Mouse (Mus musculus): ENCODE measurements around the gene Thumpd3. TPM values are rescaled to one million over a fixed set of nuclear protein-coding genes. Genes with fewer than 3 reads are reported as not detected.

Gene Thumpd3
- total and polyA plus RNA-seq, 2 experiments from 2014 or later = 22.6 to 28.8 TPM

- 10% methylated on average over 5 of the region's 5 CpGs for WGBS
- ATAC-seq (ENCODE audit: insufficient read depth, low read depth) (peak; percentile 73), DNase-seq (ENCODE audit: low spot score) (peak; percentile 60)
- TF ChIP-seq EP300 (IDR thresholded peaks at IDR 0.05; ENCODE audit: low read depth) (no peak), CTCF (IDR thresholded peaks at IDR 0.05; ENCODE audit: low read depth) (no peak)
- peak overlapping the region; percentile 63 for H3K27ac ChIP-seq (ENCODE audit: low read depth)
- H3K4me2 ChIP-seq (ENCODE audit: low read depth, low read length) = peak overlapping the region; percentile 14; the same call in 1 of the 2 replicates
- no peaks in the 10 kb centered on the region; the same call in 1 of the 2 replicates for H3K36me3 ChIP-seq (replicated peaks; ENCODE audit: control insufficient read depth, insufficient read depth, low read length)
- peaks cover 25% of the 10 kb centered on the region for H3K4me1 ChIP-seq (ENCODE audit: control insufficient read depth, insufficient read depth)
- no peaks in the 10 kb centered on the region for H3K27me3 ChIP-seq (ENCODE audit: control insufficient read depth, insufficient read depth, low read length)
- H3K9ac ChIP-seq (replicated peaks; ENCODE audit: low read depth, low read length) = 0 out of 2 replicates have a peak overlapping the region, but pooled peaks have one; percentile 1
- no peak overlapping the region for H3K4me3 ChIP-seq (ENCODE audit: low read depth, low read length)
- H3K9me3 ChIP-seq (replicated peaks; ENCODE audit: control insufficient read depth, low read length) = no peaks in the 10 kb centered on the region
Observed at GRCm38 (mm10) chr6:113099640-113100289, 53.7 kb downstream of the Thumpd3 start.

DNA sequence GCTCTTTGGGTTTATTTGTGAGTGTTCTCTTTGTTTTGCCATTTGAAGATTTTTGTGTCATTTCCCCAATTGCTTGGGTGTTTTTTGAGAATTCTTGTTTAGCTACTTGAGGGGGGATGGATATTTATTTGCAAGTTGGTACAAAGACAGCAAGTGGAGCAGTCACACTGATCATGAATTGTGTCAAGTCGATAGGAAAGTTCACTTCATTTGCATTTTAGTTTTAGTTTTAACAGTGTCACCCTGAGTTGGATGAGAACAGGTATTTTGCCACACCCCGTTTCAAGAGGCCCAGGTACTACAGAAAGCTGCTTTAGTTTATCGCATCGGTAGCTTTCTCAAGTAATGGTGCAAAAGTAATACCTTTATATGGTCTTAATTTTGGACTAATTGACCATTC lies 56.5 kb downstream of the Thumpd3 start:
- DNase-seq (ENCODE audit: low spot score) = no peak
- WGBS = 85% methylated on average over 4 of the region's 4 CpGs

GRCm38 (mm10) chr6:113103765-113104164 lies 57.7 kb downstream of the Thumpd3 start:
- ATAC-seq (ENCODE audit: insufficient read depth, low read depth) (peak; percentile 62; the same call in 1 of the 2 replicates), DNase-seq (ENCODE audit: low spot score) (peak; percentile 19)
- no peaks in the 10 kb centered on the region for H3K9me3 ChIP-seq (replicated peaks; ENCODE audit: control insufficient read depth, low read length)
- no peak overlapping the region for H3K4me3 ChIP-seq (ENCODE audit: low read depth, low read length)
- no peaks in the 10 kb centered on the region for H3K27me3 ChIP-seq (ENCODE audit: control insufficient read depth, insufficient read depth, low read length)
- peaks cover 3% of the 10 kb centered on the region; the same call in 1 of the 2 replicates for H3K36me3 ChIP-seq (replicated peaks; ENCODE audit: control insufficient read depth, insufficient read depth, low read length)
- no peak overlapping the region for H3K27ac ChIP-seq (ENCODE audit: low read depth)
- TF ChIP-seq CTCF (IDR thresholded peaks at IDR 0.05; ENCODE audit: low read depth) = peak; percentile 56
- no peak for TF ChIP-seq EP300 (IDR thresholded peaks at IDR 0.05; ENCODE audit: low read depth)
- peaks cover 17% of the 10 kb centered on the region for H3K4me1 ChIP-seq (ENCODE audit: control insufficient read depth, insufficient read depth)
- H3K9ac ChIP-seq (replicated peaks; ENCODE audit: low read depth, low read length) = no peak overlapping the region
- no peak overlapping the region for H3K4me2 ChIP-seq (ENCODE audit: low read depth, low read length)

More for the DNA sequence above, 56.5 kb downstream of the Thumpd3 start:
- Histone ChIP-seq H3K36me3 (replicated peaks; ENCODE audit: control insufficient read depth, insufficient read depth, low read length) (no peaks in the 10 kb centered on the region; the same call in 1 of the 2 replicates), H3K9ac (replicated peaks; ENCODE audit: low read depth, low read length) (no peak overlapping the region), H3K9me3 (replicated peaks; ENCODE audit: control insufficient read depth, low read length) (no peaks in the 10 kb centered on the region), H3K4me2 (ENCODE audit: low read depth, low read length) (no peak overlapping the region), H3K4me1 (ENCODE audit: control insufficient read depth, insufficient read depth) (peaks cover 17% of the 10 kb centered on the region), H3K27me3 (ENCODE audit: control insufficient read depth, insufficient read depth, low read length) (no peaks in the 10 kb centered on the region), H3K27ac (ENCODE audit: low read depth) (no peak overlapping the region), H3K4me3 (ENCODE audit: low read depth, low read length) (no peak overlapping the region)
- no peak for ATAC-seq (ENCODE audit: insufficient read depth, low read depth)
- TF ChIP-seq EP300 (IDR thresholded peaks at IDR 0.05; ENCODE audit: low read depth) (no peak), CTCF (IDR thresholded peaks at IDR 0.05; ENCODE audit: low read depth) (no peak)

GRCm38 (mm10) chr6:113109378-113109777 lies 63.4 kb downstream of the Thumpd3 start:
- no peak overlapping the region for H3K27ac ChIP-seq (ENCODE audit: low read depth)
- 87% methylated on average over 3 of the region's 3 CpGs for WGBS
- no peaks in the 10 kb centered on the region for H3K9me3 ChIP-seq (replicated peaks; ENCODE audit: control insufficient read depth, low read length)
- ATAC-seq (ENCODE audit: insufficient read depth, low read depth) (no peak), DNase-seq (ENCODE audit: low spot score) (no peak)
- H3K27me3 ChIP-seq (ENCODE audit: control insufficient read depth, insufficient read depth, low read length) = no peaks in the 10 kb centered on the region
- peaks cover 44% of the 10 kb centered on the region for H3K36me3 ChIP-seq (replicated peaks; ENCODE audit: control insufficient read depth, insufficient read depth, low read length)
- no peaks in the 10 kb centered on the region for H3K4me1 ChIP-seq (ENCODE audit: control insufficient read depth, insufficient read depth)
- TF ChIP-seq EP300 (IDR thresholded peaks at IDR 0.05; ENCODE audit: low read depth) (no peak), CTCF (IDR thresholded peaks at IDR 0.05; ENCODE audit: low read depth) (no peak)
- H3K9ac ChIP-seq (replicated peaks; ENCODE audit: low read depth, low read length) = no peak overlapping the region
- no peak overlapping the region for H3K4me2 ChIP-seq (ENCODE audit: low read depth, low read length)
- no peak overlapping the region for H3K4me3 ChIP-seq (ENCODE audit: low read depth, low read length)

DNA sequence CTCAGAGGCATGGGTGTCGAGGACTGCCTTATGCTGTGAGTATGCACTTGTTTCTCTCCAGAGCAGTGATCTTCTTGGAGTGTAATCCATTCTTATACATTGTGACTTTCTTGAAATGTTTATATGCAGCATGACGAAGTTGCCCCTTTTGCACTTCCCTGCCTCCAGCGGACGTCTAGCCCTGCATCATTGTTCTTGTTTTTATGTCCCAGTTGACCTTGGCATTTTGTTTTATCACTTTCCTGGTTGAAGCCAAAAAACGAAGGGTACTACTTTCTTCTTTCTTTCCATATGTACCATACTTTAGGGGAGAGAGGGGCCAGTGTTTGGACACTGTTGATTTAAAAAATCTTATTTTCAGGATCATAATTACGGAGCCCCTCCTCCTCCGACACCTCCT lies 63.9 kb downstream of the Thumpd3 start:
- peaks cover 50% of the 10 kb centered on the region for H3K36me3 ChIP-seq (replicated peaks; ENCODE audit: control insufficient read depth, insufficient read depth, low read length)

More for the DNA sequence above, 63.9 kb downstream of the Thumpd3 start:
- TF ChIP-seq CTCF (IDR thresholded peaks at IDR 0.05; ENCODE audit: low read depth) = no peak
- TF ChIP-seq EP300 (IDR thresholded peaks at IDR 0.05; ENCODE audit: low read depth) = no peak
- no peaks in the 10 kb centered on the region for H3K9me3 ChIP-seq (replicated peaks; ENCODE audit: control insufficient read depth, low read length)
- H3K9ac ChIP-seq (replicated peaks; ENCODE audit: low read depth, low read length) = no peak overlapping the region
- 74% methylated on average over 7 of the region's 7 CpGs for WGBS
- H3K4me2 ChIP-seq (ENCODE audit: low read depth, low read length) = no peak overlapping the region
- H3K4me1 ChIP-seq (ENCODE audit: control insufficient read depth, insufficient read depth) = no peaks in the 10 kb centered on the region
- no peaks in the 10 kb centered on the region for H3K27me3 ChIP-seq (ENCODE audit: control insufficient read depth, insufficient read depth, low read length)
- no peak overlapping the region for H3K4me3 ChIP-seq (ENCODE audit: low read depth, low read length)
- no peak for DNase-seq (ENCODE audit: low spot score)
- ATAC-seq (ENCODE audit: insufficient read depth, low read depth) = no peak
- H3K27ac ChIP-seq (ENCODE audit: low read depth) = no peak overlapping the region

Other genes starting within 250 kb of the Thumpd3 start
- gene Srgap3, start 99.0 kb upstream of the Thumpd3 start, total RNA-seq (2014; rRNA removed; ENCODE audit: low replicate concordance) = 0.70 TPM in 1 of 2 replicates, not detected in the other
- 0.19 and 0.33 TPM in 2 replicates for gene Srgap3, start 99.0 kb upstream of the Thumpd3 start, polyA plus RNA-seq (2015; fragmentation: Nextera tagmentation; extraction: Ambion mirVana)
- 55.0 and 62.3 TPM in 2 replicates for gene Setd5, start 31.1 kb downstream of the Thumpd3 start, total RNA-seq (2014; rRNA removed; ENCODE audit: low replicate concordance)
- gene Setd5, start 31.1 kb downstream of the Thumpd3 start, polyA plus RNA-seq (2015; fragmentation: Nextera tagmentation; extraction: Ambion mirVana) = 27.5 and 28.1 TPM in 2 replicates
- 0.38 TPM in 1 of 2 replicates, not detected in the other for gene Lhfpl4, start 149.2 kb downstream of the Thumpd3 start, total RNA-seq (2014; rRNA removed; ENCODE audit: low replicate concordance)
- 0.22 and 0.25 TPM in 2 replicates for gene Lhfpl4, start 149.2 kb downstream of the Thumpd3 start, polyA plus RNA-seq (2015; fragmentation: Nextera tagmentation; extraction: Ambion mirVana)
- gene Mtmr14, start 191.6 kb downstream of the Thumpd3 start, total RNA-seq (2014; rRNA removed; ENCODE audit: low replicate concordance) = 26.9 and 49.5 TPM in 2 replicates
- gene Mtmr14, start 191.6 kb downstream of the Thumpd3 start, polyA plus RNA-seq (2015; fragmentation: Nextera tagmentation; extraction: Ambion mirVana) = 14.3 and 17.5 TPM in 2 replicates
- not detected in 2 replicates for gene Cpne9, start 236.1 kb downstream of the Thumpd3 start, total RNA-seq (2014; rRNA removed; ENCODE audit: low replicate concordance)
- 0.04 TPM in 1 of 2 replicates, not detected in the other for gene Cpne9, start 236.1 kb downstream of the Thumpd3 start, polyA plus RNA-seq (2015; fragmentation: Nextera tagmentation; extraction: Ambion mirVana)